Mouse (Mus musculus) heart, embryonic 15.5 days (tissue): Measurements from ENCODE around the gene Sass6. TPM values are rescaled to one million over a fixed set of nuclear protein-coding genes. Genes with fewer than 3 reads are reported as not detected.
"Not testable (repeated sequence)": the region's sequence is repeated elsewhere in the genome, so short reads cannot be mapped to it uniquely, and the experiment has no call there.

Source experiments
- ATAC-seq: fragments of 200-750 bp; cut with Nextera tagmentation; replicated peaks from 2 replicates; pipeline ENCODE4 v1.8.0; 2017; ENCODE audit warnings: low read depth, moderate TSS enrichment; ENCODE audit not compliant: insufficient number of reproducible peaks, insufficient read depth, low FRiP score
- H3K27ac ChIP-seq: fragments of 300-500 bp; sonication (generic); 2 replicates; pipeline ENCODE4 v1.5.1; 2015; ENCODE audit warnings: mild to moderate bottlenecking, inconsistent platforms
- H3K27me3 ChIP-seq: fragments of 300-500 bp; sonication (generic); 2 replicates; pipeline ENCODE4 v1.6.1; 2015; ENCODE audit warnings: inconsistent platforms
- H3K36me3 ChIP-seq: fragments of 300-500 bp; sonication (generic); 2 replicates; pipeline ENCODE4 v1.6.1; 2015; ENCODE audit warnings: mild to moderate bottlenecking, inconsistent platforms
- H3K4me1 ChIP-seq: fragments of 300-500 bp; sonication (generic); replicated peaks from 2 replicates; pipeline ENCODE4 v1.6.1; 2015; ENCODE audit warnings: inconsistent platforms
- H3K4me2 ChIP-seq: fragments of 300-500 bp; sonication (generic); 2 replicates; pipeline ENCODE4 v1.6.1; 2015; ENCODE audit warnings: inconsistent platforms, mild to moderate bottlenecking, moderate library complexity
- H3K4me3 ChIP-seq: fragments of 300-500 bp; sonication (generic); 2 replicates; pipeline ENCODE4 v1.5.1; 2015; ENCODE audit warnings: mild to moderate bottlenecking, inconsistent platforms
- H3K9ac ChIP-seq: fragments of 300-500 bp; sonication (generic); 2 replicates; pipeline ENCODE4 v1.6.1; 2015; ENCODE audit warnings: mild to moderate bottlenecking, inconsistent platforms
- H3K9me3 ChIP-seq: fragments of 300-500 bp; sonication (generic); replicated peaks from 2 replicates; pipeline ENCODE4 v1.6.1; 2016; ENCODE audit warnings: inconsistent platforms
- WGBS: fragments of 180-500 bp; shearing (Covaris S2); methylation state at CpG from one replicate; pipeline ENCODE4 v1.1.7; 2015; ENCODE audit warnings: mixed read lengths; 5-methylcytosine and 5-hydroxymethylcytosine counted together
- polyA plus RNA-seq: library from polyadenylated mRNA; unstranded; fragments of >200 nt; fragmentation: Nextera tagmentation; extraction: Ambion mirVana; gene quantifications from 2 replicates; pipeline ENCODE4 v1.2.1, GENCODE M21; 2015

Sass6 gene
- polyA plus RNA-seq, result 12.6 and 13.4 TPM in 2 replicates

GRCm38 (mm10) chr3:116594728-116595602, at the start of gene Sass6:
Sass6 (plus strand) TSS chr3:116594982.
- Histone ChIP-seq H3K27me3 (no peaks in the 10 kb centered on the region), H3K36me3 (peaks cover 15% of the 10 kb centered on the region), H3K9ac (peak within 1 kb of the TSS; percentile 83), H3K4me3 (peak within 1 kb of the TSS; percentile 75), H3K4me1 (peaks cover 10% of the 10 kb centered on the region; the same call in 1 of the 2 replicates), H3K4me2 (peak within 1 kb of the TSS; percentile 80), H3K27ac (peak within 1 kb of the TSS; percentile 92), H3K9me3 (no peaks in the 10 kb centered on the region)
- ATAC-seq, result peak; percentile 96
- under 1% methylated on average over 65 of the region's 65 CpGs for WGBS

GRCm38 (mm10) chr3:116547430-116547829, 47.4 kb upstream of the Sass6 start:
- WGBS, result 79% methylated on average over 5 of the region's 5 CpGs
- ATAC-seq, result no peak

DNA sequence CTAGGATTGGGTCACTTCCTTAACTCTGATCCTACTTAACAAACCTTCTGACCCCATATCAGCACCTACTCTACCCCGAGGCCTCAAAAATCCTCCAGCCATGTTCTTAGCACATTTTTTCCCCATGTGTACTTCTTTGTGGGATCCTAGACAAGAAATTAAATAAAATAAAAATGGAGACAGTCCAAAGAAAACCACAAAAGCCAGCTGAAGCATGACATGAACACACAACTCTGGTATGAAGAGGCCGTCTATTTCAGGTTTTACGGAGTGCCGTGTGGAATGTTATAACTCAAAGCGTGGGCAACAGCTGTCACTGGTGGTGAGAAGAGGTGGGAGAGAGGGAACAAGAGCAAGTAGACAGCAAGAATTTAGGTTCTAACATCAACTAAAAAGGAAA, 43.4 kb upstream of the Sass6 start:
- H3K4me3 ChIP-seq, result no peak overlapping the region
- no peak overlapping the region for H3K9ac ChIP-seq
- no peaks in the 10 kb centered on the region for H3K9me3 ChIP-seq
- peaks cover 17% of the 10 kb centered on the region; the same call in 1 of the 2 replicates for H3K36me3 ChIP-seq
- H3K4me2 ChIP-seq, result no peak overlapping the region
- H3K27me3 ChIP-seq, result no peaks in the 10 kb centered on the region
- no peak for ATAC-seq
- H3K27ac ChIP-seq, result no peak overlapping the region
- WGBS, result 77% methylated on average over 5 of the region's 5 CpGs
- H3K4me1 ChIP-seq, result no peaks in the 10 kb centered on the region

More at GRCm38 (mm10) chr3:116547430-116547829, 47.4 kb upstream of the Sass6 start:
- peaks cover 2% of the 10 kb centered on the region; the same call in 1 of the 2 replicates for H3K4me1 ChIP-seq
- peaks cover 41% of the 10 kb centered on the region for H3K36me3 ChIP-seq
- no peak overlapping the region for H3K27ac ChIP-seq
- no peaks in the 10 kb centered on the region for H3K9me3 ChIP-seq
- no peak overlapping the region for H3K4me2 ChIP-seq
- H3K9ac ChIP-seq, result no peak overlapping the region
- no peaks in the 10 kb centered on the region for H3K27me3 ChIP-seq
- no peak overlapping the region for H3K4me3 ChIP-seq

DNA sequence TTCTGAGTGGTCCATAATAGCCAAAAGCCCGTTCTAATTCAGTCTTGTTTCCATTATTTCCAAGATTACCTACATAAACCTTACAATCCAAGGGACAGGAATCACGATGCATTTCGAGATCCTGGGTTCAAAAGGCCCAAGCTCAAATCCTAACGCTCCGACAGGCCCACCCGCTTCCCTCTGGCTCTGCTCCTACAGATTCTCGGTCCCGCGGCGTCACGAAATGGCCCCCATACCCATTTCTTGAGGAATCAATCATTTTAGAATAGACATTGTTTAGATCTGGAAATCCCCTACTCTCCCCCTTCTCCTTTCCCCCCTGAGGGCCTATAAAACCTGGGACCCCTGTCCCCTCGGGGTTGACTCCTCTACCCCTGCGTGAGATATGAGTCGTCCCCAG, 33.5 kb upstream of the Sass6 start:
- ATAC-seq, H3K36me3 ChIP-seq, H3K9ac ChIP-seq, H3K4me2 ChIP-seq, H3K27me3 ChIP-seq, H3K4me3 ChIP-seq, H3K9me3 ChIP-seq: not testable (repeated sequence)
- Histone ChIP-seq H3K27ac (peak overlapping the region; percentile 98; the same call in 1 of the 2 replicates), H3K4me1 (peaks cover 15% of the 10 kb centered on the region)
- WGBS, result 92% methylated on average over 14 of the region's 14 CpGs

GRCm38 (mm10) chr3:116562408-116563094, 32.2 kb upstream of the Sass6 start, which contains the start of gene Lrrc39:
Lrrc39 (plus strand) TSS chr3:116562973.
- 18% methylated on average over 7 of the region's 7 CpGs for WGBS
- Histone ChIP-seq H3K9ac (peak within 1 kb of the TSS; percentile 54), H3K36me3 (peaks cover 20% of the 10 kb centered on the region), H3K27ac (peak within 1 kb of the TSS; percentile 98), H3K4me3 (peak within 1 kb of the TSS; percentile 54), H3K4me2 (peak within 1 kb of the TSS; percentile 56), H3K9me3 (no peaks in the 10 kb centered on the region), H3K27me3 (no peaks in the 10 kb centered on the region), H3K4me1 (peaks cover 15% of the 10 kb centered on the region)
- ATAC-seq, result peak; percentile 87

DNA sequence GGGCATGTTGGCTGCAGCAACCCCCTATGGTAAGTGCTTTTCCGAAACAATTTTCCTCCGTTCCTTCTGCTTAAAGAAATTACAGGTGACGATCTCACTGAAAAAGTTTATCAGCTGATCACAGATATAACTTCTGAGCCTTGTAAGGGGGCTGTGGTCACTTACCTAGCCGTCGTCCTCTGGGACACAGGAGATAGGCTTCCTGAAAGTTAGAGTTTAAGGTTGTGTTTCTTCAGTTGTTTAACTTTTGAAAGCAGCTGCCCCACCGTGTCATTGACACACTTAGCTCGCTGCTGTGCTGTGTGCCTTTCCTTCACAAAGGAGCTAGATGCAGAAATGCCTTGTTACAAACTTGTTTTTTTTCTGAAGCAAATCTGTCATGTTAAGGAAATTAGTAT, 31.7 kb upstream of the Sass6 start:
- peak overlapping the region; percentile 56 for H3K4me2 ChIP-seq
- peaks cover 26% of the 10 kb centered on the region for H3K36me3 ChIP-seq
- H3K4me1 ChIP-seq, result peaks cover 15% of the 10 kb centered on the region
- H3K9ac ChIP-seq, result peak overlapping the region; percentile 54
- no peaks in the 10 kb centered on the region for H3K27me3 ChIP-seq
- no peak for ATAC-seq
- peak overlapping the region; percentile 54 for H3K4me3 ChIP-seq
- WGBS, result 15% methylated on average over 7 of the region's 7 CpGs
- peak overlapping the region; percentile 98 for H3K27ac ChIP-seq
- H3K9me3 ChIP-seq, result no peaks in the 10 kb centered on the region

GRCm38 (mm10) chr3:116570628-116571027, 24.2 kb upstream of the Sass6 start:
- Histone ChIP-seq H3K9me3 (no peaks in the 10 kb centered on the region), H3K36me3 (peaks cover 35% of the 10 kb centered on the region), H3K4me2 (no peak overlapping the region), H3K27ac (no peak overlapping the region), H3K4me1 (no peaks in the 10 kb centered on the region), H3K4me3 (no peak overlapping the region), H3K27me3 (no peaks in the 10 kb centered on the region), H3K9ac (no peak overlapping the region)
- 53% methylated on average over 2 of the region's 2 CpGs for WGBS
- no peak for ATAC-seq

DNA sequence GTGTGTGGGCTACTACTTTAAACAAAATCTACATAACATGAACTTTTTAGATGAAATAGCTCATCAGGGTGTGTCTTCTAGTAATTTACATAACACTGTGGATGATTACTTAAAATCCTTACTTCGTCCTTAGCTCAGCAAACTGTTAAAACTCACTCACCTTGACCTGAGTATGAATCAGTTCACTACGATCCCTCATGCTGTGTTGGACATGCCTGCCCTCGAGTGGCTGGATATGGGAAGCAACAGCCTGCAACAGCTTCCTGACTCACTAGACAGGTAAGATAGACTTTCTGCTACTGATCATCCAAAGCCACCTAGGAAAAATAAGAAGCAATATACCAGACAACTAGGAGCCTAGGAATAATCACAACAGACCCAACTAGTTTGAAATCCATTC, 17.5 kb upstream of the Sass6 start:
- H3K4me2 ChIP-seq, result no peak overlapping the region
- H3K27me3 ChIP-seq, result no peaks in the 10 kb centered on the region
- H3K36me3 ChIP-seq, result peaks cover 43% of the 10 kb centered on the region
- no peaks in the 10 kb centered on the region for H3K4me1 ChIP-seq
- H3K27ac ChIP-seq, result no peak overlapping the region
- ATAC-seq, result no peak
- no peak overlapping the region for H3K4me3 ChIP-seq
- 52% methylated on average over 3 of the region's 3 CpGs for WGBS
- no peak overlapping the region for H3K9ac ChIP-seq
- H3K9me3 ChIP-seq, result no peaks in the 10 kb centered on the region

DNA sequence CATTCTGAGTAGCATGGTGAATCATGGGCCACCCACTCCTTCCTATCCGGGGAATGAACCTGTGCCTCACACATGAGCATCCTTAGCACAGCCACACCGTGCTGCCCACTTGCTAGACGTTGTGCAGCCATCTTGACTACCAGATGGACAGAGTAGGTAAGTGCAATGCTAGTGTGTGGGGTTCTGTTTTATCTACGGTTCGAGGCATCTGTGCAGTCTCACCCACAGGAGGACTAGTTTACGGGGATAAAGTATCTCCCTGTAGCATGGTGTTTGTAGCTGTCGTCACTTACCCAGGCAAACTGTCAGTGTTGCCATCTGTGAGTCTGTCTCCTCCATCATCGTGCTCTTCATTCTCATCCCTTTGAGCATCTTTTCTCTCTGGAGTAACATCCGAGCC, 12.6 kb upstream of the Sass6 start:
- H3K9me3 ChIP-seq, result no peaks in the 10 kb centered on the region
- no peak overlapping the region for H3K9ac ChIP-seq
- no peak overlapping the region for H3K4me2 ChIP-seq
- no peak overlapping the region for H3K27ac ChIP-seq
- no peak overlapping the region for H3K4me3 ChIP-seq
- peaks cover 77% of the 10 kb centered on the region for H3K36me3 ChIP-seq
- 80% methylated on average over 9 of the region's 9 CpGs for WGBS
- H3K4me1 ChIP-seq, result no peaks in the 10 kb centered on the region
- no peaks in the 10 kb centered on the region for H3K27me3 ChIP-seq
- no peak for ATAC-seq

GRCm38 (mm10) chr3:116594076-116594727, 580 bp upstream of the Sass6 start:
- peaks cover 10% of the 10 kb centered on the region; the same call in 1 of the 2 replicates for H3K4me1 ChIP-seq
- H3K4me2 ChIP-seq, result peak overlapping the region; percentile 62
- H3K36me3 ChIP-seq, result peaks cover 23% of the 10 kb centered on the region
- ATAC-seq, result peak; percentile 51; the same call in 1 of the 2 replicates
- no peaks in the 10 kb centered on the region for H3K27me3 ChIP-seq
- no peaks in the 10 kb centered on the region for H3K9me3 ChIP-seq
- peak overlapping the region; percentile 92 for H3K27ac ChIP-seq
- WGBS, result 2% methylated on average over 22 of the region's 22 CpGs
- peak overlapping the region; percentile 83 for H3K9ac ChIP-seq
- H3K4me3 ChIP-seq, result peak overlapping the region; percentile 75

- no peaks in the 10 kb centered on the region for H3K9me3 ChIP-seq
- peaks cover 10% of the 10 kb centered on the region; the same call in 1 of the 2 replicates for H3K4me1 ChIP-seq
- ATAC-seq, result no peak
- no peaks in the 10 kb centered on the region for H3K27me3 ChIP-seq
- H3K4me3 ChIP-seq, result peak overlapping the region; percentile 75
- peak overlapping the region; percentile 68 for H3K9ac ChIP-seq
- no peak overlapping the region for H3K27ac ChIP-seq
- 7% methylated on average over 10 of the region's 10 CpGs for WGBS
- peak overlapping the region; percentile 80 for H3K4me2 ChIP-seq
- peaks cover 9% of the 10 kb centered on the region for H3K36me3 ChIP-seq
Observed at GRCm38 (mm10) chr3:116595603-116595991, 815 bp downstream of the Sass6 start.
